20 mouse cellular contexts compared by ENCODE assay signal in genomic region chr6:121527281-121527680, GRCm38 (mm10). TPM values are rescaled to one million over a fixed set of nuclear protein-coding genes. Genes with fewer than 3 reads are reported as not detected.
"Had no signal": no experiment of that assay in that cellular context is flagged by ENCODE, and none has a peak within 500 bp of the region (broad histone marks: within the 10 kb centered on the region; RNA-seq: fewer than 3 reads in every experiment).

No protein-coding gene starts in this region.

- H3K4me2 ChIP-seq: lung, embryonic 14.5 days; midbrain, embryonic 12.5 days; neural tube, embryonic 13.5 days; neural tube, embryonic 15.5 days; stomach, embryonic 15.5 days had no signal

- H3K9ac ChIP-seq: lung, embryonic 14.5 days; midbrain, embryonic 12.5 days; neural tube, embryonic 13.5 days; neural tube, embryonic 15.5 days; stomach, embryonic 15.5 days had no signal

- H3K4me1 ChIP-seq: stomach, embryonic 15.5 days had no signal

- H3K9me3 ChIP-seq: midbrain, embryonic 10.5 days; midbrain, embryonic 12.5 days; neural tube, embryonic 13.5 days; neural tube, embryonic 15.5 days; stomach, embryonic 15.5 days had no signal

- DNase-seq: lung, adult 18-20 months; lung, embryonic 14.5 days; lung, postnatal 10 days; midbrain, embryonic 14.5 days; right cerebral cortex, postnatal 14 days; thymus, adult 2 months; thymus, postnatal 36 days had no signal

- H3K27ac ChIP-seq: midbrain, embryonic 10.5 days; midbrain, embryonic 12.5 days; neural tube, embryonic 13.5 days; neural tube, embryonic 15.5 days; stomach, embryonic 15.5 days; stomach, postnatal 0 days had no signal

- ATAC-seq: midbrain, embryonic 16.5 days had no signal

- H3K4me3 ChIP-seq: midbrain, embryonic 10.5 days; midbrain, embryonic 12.5 days; myocyte; neural tube, embryonic 13.5 days; neural tube, embryonic 15.5 days; stomach, embryonic 15.5 days had no signal

- H3K27me3 ChIP-seq: neural tube, embryonic 13.5 days; neural tube, embryonic 15.5 days; stomach, embryonic 15.5 days had no signal

- H3K36me3 ChIP-seq: midbrain, embryonic 10.5 days; midbrain, embryonic 12.5 days; neural tube, embryonic 13.5 days; neural tube, embryonic 15.5 days; stomach, embryonic 15.5 days had no signal

RNA-seq across cellular contexts. Expression of gene Iqsec3, which starts 53.8 kb away (rescaled TPM):
- total RNA-seq: megakaryocyte, adult 5-6 weeks; megakaryocyte-erythroid progenitor cell, adult 5-6 weeks had no signal
- polyA plus RNA-seq: liver, embryonic 16.5 days; lung, embryonic 14.5 days; lung, embryonic 16.5 days; spleen, adult 2 months had no signal
